ENCODE assay signal across 15 mouse cellular contexts in the genomic region with DNA sequence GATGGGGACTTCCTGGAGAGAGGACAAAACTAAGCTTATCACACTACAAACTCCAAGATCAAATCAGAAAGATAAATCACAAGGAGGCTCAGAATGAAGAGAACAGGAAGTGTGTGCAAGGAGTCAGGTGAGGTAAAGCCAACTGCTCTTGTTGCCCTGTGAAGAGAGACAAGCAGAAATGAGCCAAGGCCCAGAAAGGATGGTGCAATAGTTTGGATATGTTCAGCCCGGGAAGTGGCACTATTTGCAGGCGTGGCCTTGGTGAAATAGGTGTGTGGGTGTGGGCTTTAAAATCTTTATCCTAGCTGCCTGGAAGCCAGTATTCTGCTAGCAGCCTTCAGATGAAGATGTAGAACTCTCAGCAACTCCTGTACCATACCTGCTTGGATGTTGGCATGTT. TPM values are rescaled to one million over a fixed set of nuclear protein-coding genes. Genes with fewer than 3 reads are reported as not detected.
DNase-seq lines count a peak whose midpoint lies in the region; ATAC-seq lines count a peak whose summit lies in the region.
"Had no signal": no experiment of that assay in that cellular context is flagged by ENCODE, and none has a peak within 500 bp of the region (broad histone marks: within the 10 kb centered on the region; RNA-seq: fewer than 3 reads in every experiment).

No protein-coding gene starts in this region.

- intact Hi-C loops in left cerebral cortex, postnatal 36 days (cut with DNase I): no loop called here

- peak; percentile 77 for ATAC-seq in granulocyte monocyte progenitor cell, adult 5-6 weeks (replicated peaks; ENCODE audit: poor library complexity, severe bottlenecking)
- ATAC-seq: activated CD4-positive, CD25-positive, alpha-beta regulatory T cell, adult 4 months had no signal

- DNase-seq in adrenal gland, adult 2 months: peak; percentile 43
- DNase-seq in adrenal gland, adult 18-20 months (ENCODE audit: low spot score in 2 of 2): no peak
- DNase-seq in 416B (ENCODE audit: low read depth): peak; percentile 38
- DNase-seq in lung, postnatal 25 days (ENCODE audit: low spot score): peak; percentile 59
- DNase-seq in ovary, postnatal 14 days (ENCODE audit: low spot score): no peak
- DNase-seq in thymus, postnatal 14 days: no peak
- no peak for DNase-seq in left cerebral cortex, postnatal 36 days (ENCODE audit: low spot score in 2 of 2)
- DNase-seq: cerebellum, adult 2 months; heart, adult 2 months; layer of hippocampus, postnatal 36 days; left cerebral cortex, postnatal 4 days; midbrain, embryonic 14.5 days; right cerebral cortex, postnatal 4 days had no signal

RNA-seq across cellular contexts. Expression of a gene that starts 38.4 kb away (rescaled TPM):
- total RNA-seq in adrenal gland, adult 2 months (2021): 10 to 100 TPM; 40.5 to 53.8 TPM
- 33.0 and 42.8 TPM in 2 replicates for polyA plus RNA-seq in adrenal gland, adult 2 months (2012; rRNA removed)
- total RNA-seq in adrenal gland, adult 18-20 months (2021): 10 to 100 TPM; 45.7 to 53.6 TPM
- total RNA-seq in granulocyte monocyte progenitor cell, adult 5-6 weeks (2014; fragmentation: Nextera tagmentation): 38.6 and 43.6 TPM in 2 replicates
- total RNA-seq in granulocyte monocyte progenitor cell, adult 5-6 weeks (2017): 18.9 and 20.0 TPM in 2 replicates
- 10 to 100 TPM; 17.1 to 19.2 TPM for total RNA-seq in left cerebral cortex, postnatal 36 days (2021)

Comparison
In these comparisons a context has a peak if more than half of its experiments do, and no peak if none do; other contexts are left out.
1. DNase-seq: peak in adrenal gland, adult 2 months (single experiment), 416B (single experiment) and lung, postnatal 25 days (single experiment); none in adrenal gland, adult 18-20 months (0 of 2), ovary, postnatal 14 days (single experiment), thymus, postnatal 14 days (single experiment) and left cerebral cortex, postnatal 36 days (0 of 2).